Mouse (Mus musculus) frontal cortex, postnatal 36 days (tissue): ENCODE data around the gene Smarcc1.
"Not testable (repeated sequence)": the region's sequence is repeated elsewhere in the genome, so short reads cannot be mapped to it uniquely, and the experiment has no call there.

Experiments
- DNase-seq, 2 experiments: peaks; one replicate each; pipeline ENCODE4 v3.0.0; 2022; ENCODE audit warnings: low spot score in 2 of 2

Smarcc1 gene

DNA sequence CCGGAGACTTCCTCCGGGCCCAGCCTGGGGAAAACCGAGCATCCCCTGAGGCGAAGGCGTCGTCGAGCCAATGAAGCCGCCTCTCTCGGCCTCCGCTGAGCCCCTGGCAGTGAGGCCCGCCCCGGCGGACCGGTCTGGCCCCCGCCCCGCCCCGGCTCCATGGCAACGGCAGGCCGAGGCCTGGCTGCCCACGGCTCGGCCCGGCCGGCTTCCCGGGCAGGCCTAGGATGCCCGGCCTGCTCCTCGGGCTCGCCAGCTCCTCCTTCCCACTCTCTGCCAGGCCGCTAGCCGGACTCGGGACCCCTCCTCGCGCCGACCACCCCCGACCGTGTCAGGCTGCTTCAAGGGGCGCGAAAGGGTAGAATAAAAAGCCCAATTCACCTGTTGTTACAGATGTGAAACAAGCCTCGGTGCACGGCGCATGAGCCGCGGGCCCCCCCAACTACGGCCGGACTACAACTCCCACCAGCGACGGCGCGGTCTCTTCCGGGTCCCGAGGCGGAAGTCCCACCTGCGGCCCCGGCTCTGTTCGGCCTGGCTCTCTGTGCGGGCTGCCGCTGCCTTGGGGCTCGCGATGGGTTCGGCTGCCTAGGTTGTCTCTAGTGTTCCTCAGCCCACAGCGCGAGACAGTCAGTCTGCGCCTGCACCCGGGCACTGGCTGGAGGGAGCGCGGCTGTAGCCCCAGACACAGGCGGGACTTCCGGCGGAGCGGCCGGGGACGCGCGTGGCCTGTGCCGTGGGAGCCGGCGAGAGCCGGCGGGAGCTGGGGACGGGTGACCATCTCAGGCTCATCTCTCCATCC, at the start of gene Smarcc1:
Gene Smarcc1, plus strand, starts transcription at position 732 of the 802 bp plus-strand sequence.
- DNase-seq = peak; percentile 92 to 93

- no peak for DNase-seq
Measured at GRCm38 (mm10) chr9:110068745-110069144, 48.8 kb upstream of the Smarcc1 start.

DNA sequence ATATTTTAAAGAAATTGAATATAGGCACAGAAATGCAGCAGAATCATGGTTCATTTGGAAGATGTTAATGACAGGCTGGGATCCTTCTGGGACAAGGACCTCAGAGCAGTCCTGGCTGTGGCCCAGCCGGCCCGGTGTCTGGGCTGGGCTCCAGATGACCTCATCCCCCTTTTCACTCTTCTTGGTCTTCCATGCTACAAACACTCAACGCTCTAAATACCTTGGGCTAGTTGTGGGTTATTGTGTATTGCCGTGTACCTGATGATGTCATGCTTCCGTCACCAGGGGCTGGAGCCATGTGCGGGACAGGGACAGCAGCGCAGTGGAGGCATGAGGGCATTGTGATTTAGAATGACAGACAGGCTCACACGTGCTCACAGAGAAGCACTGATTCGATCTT, 47.1 kb upstream of the Smarcc1 start:
- DNase-seq = no peak

GRCm38 (mm10) chr9:110071011-110071410, 46.5 kb upstream of the Smarcc1 start:
- no peak for DNase-seq

GRCm38 (mm10) chr9:110071843-110072242, 45.7 kb upstream of the Smarcc1 start:
- peak; percentile 78 to 91 for DNase-seq

GRCm38 (mm10) chr9:110076468-110076867, 41.0 kb upstream of the Smarcc1 start:
- DNase-seq = not testable (repeated sequence)

DNA sequence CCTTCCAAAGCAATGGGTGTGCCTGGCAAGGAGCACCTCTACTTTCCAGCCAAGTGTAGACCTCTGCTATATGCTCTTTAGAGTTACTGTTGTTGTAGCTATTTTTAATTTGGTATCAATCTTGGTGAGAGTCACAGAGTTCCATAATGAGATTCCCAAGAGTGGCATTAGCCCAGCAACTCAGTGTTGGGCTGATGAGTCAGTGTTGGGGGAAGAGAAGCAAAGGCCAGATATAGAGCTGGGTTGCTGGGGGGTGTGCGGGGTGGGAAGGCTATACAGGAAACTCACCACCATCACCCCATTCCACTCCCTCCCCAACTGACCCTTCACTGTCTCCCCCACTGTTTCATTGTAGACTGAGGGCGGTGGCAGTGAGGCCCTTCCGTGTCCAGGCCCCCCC, 36.4 kb upstream of the Smarcc1 start:
- DNase-seq = no peak

- peak in 1 of 2 experiments; percentile 30 for DNase-seq
Measured at GRCm38 (mm10) chr9:110084201-110084964, 33.1 kb upstream of the Smarcc1 start.

DNA sequence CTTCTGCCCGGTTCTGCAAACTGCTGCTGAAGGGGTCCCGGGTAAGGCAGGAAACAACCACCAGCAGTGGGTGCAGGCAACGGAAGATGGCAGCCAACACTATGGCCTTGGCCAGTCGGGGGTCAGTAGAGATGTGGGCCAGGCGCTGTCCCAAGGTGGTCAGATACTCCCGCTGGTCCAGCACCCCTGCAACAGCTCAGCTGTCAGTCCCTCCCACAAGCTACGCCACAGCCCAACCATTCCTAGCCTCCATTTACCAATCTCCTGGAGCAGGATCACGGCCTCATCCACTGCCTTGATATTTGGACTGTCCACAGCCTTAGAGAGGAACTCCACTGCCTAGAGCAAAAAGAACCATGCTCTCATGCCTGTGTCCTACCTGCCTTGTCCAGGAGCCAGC, 31.8 kb upstream of the Smarcc1 start:
- no peak for DNase-seq

GRCm38 (mm10) chr9:110093303-110093702, 24.2 kb upstream of the Smarcc1 start:
- no peak for DNase-seq

DNA sequence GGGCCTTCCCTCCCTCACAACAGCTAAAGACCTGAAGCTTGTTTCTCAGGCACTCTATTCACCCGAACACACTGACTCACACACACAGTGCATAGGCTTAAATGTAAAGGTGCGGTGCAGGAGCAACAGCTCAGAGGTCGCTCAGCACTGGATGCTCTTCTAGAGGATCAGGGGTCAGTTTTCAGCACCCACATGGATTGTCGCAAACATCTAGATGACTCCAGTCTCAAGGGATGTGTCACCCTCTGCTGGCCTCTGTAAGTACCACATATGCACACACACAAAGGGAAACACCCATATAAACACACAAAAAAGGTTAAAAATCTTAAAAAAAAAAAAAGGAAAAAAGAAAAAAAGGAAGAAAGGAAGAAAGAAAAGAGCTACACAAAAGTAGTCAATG, 22.7 kb upstream of the Smarcc1 start:
- no peak for DNase-seq

DNA sequence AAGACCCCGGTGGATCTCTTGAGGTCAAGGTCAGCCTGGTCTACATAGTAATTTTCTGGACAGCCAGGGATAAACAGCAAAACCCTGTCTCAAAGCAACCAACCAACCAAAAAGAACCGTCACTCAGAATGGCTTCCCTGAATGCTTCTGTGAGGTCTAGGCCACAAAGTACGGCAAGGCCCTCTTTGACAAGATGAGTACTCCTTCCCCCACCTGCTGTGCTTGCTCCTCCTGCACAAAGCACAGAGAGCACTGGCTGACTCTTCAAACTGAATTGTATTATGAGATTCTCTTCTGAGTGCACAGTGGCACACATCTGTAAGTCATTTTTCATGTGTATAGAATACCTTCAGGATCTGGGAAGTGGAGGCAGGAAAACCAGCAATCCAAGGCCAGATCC, 19.7 kb upstream of the Smarcc1 start:
- DNase-seq = no peak

- peak; percentile 94 for DNase-seq
Measured at GRCm38 (mm10) chr9:110100627-110101600, 16.6 kb upstream of the Smarcc1 start.

- DNase-seq = no peak
Measured at GRCm38 (mm10) chr9:110116353-110116976, 1.0 kb upstream of the Smarcc1 start.

GRCm38 (mm10) chr9:110117779-110118139, 251 bp downstream of the Smarcc1 start, which contains the start of gene Dhx30:
Dhx30 (minus strand) TSS chr9:110117830.
- DNase-seq = no peak

DNA sequence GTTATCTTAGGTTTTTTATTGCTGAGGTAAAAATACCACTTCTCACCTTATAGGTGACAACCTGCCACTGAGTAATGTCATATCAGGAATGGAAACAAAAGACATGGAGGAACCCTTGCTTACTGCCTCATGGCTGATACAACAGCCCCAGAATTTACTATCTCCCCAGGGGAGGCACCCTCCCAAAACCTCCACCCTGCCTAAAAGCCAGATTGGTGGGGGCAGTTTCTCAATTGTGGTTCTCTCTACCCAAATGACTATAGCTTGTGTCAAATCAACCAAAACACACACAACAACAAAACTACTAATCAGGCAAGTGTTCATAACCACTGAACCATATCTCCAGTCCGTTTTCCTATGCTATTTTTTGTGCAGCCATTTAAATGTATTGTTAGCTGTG, 741 bp downstream of the Smarcc1 start:
- no peak for DNase-seq

GRCm38 (mm10) chr9:110121424-110121823, 3.9 kb downstream of the Smarcc1 start:
- peak in 1 of 2 experiments; percentile 44 for DNase-seq

GRCm38 (mm10) chr9:110123322-110123721, 5.8 kb downstream of the Smarcc1 start:
- no peak for DNase-seq

GRCm38 (mm10) chr9:110124008-110124540, 6.6 kb downstream of the Smarcc1 start:
- DNase-seq = not testable (repeated sequence)

GRCm38 (mm10) chr9:110130896-110131524, 13.5 kb downstream of the Smarcc1 start:
- no peak for DNase-seq
